Mouse (Mus musculus) Patski (cell line): Measurements from ENCODE around the gene Gm42421. TPM values are rescaled to one million over a fixed set of nuclear protein-coding genes. Genes with fewer than 3 reads are reported as not detected.

Experiments used
- ATAC-seq: fragments of 100-300 bp; one replicate; pipeline ENCODE4 v1.8.0; 2021
- CTCF ChIA-PET: fragments of 350-600 bp; sonication (Branson Sonifier 250); formaldehyde crosslinking; loops from one replicate; lab custom pipeline; 2022; ENCODE audit warnings: inconsistent platforms; lab: Charles Lee
- POLR2A ChIA-PET: fragments of 350-600 bp; sonication (Branson Sonifier 250); formaldehyde crosslinking; loops from one replicate; lab custom pipeline; 2022; ENCODE audit warnings: antibody characterized with exemption, inconsistent platforms; lab: Charles Lee
- DNase-seq: peaks from one replicate; pipeline ENCODE4 v3.0.0-alpha.2; 2011; ENCODE audit warnings: low read depth, low spot score
- H3K27me3 ChIP-seq: fragments of 371-371 bp; one replicate; pipeline ENCODE4 v1.5.1; 2021
- CTCF ChIP-seq: fragments of 100-300 bp; IDR thresholded peaks from one replicate; pipeline ENCODE4 v1.5.1; 2021
- in situ Hi-C: fragments of 300-500 bp; cut with MboI; formaldehyde crosslinking; loops from 3 replicates; pipeline ENCODE4 v1.11.1; 2018; ENCODE audit warnings: low pct_unique_long_range_greater_than_20kb, mixed read lengths
- polyA plus RNA-seq: library from polyadenylated mRNA; unstranded; gene quantifications from one replicate; pipeline ENCODE4 v1.2.3, GENCODE M21; 2021

Gene Gm42421
- polyA plus RNA-seq, 1 experiment from 2014 or later = 0.47 TPM

- peak; percentile 95 for DNase-seq
- H3K27me3 ChIP-seq = no peaks in the 10 kb centered on the region
- no peak for TF ChIP-seq CTCF
- POLR2A ChIA-PET = interaction anchor here (0.6 to 1.5 kb wide), 4 partner anchors 10 to 365 kb away, joined by 3 to 6 read pairs (median 3); partner anchors contain the start of gene Usp42
- ATAC-seq = peak; percentile 96
- in situ Hi-C loops = no loop called here
- CTCF ChIA-PET = interaction anchor here (0.6 to 1.7 kb wide), 2 partner anchors 9 to 19 kb away, joined by 3 to 5 read pairs; no protein-coding TSS in a partner anchor
Observed at GRCm38 (mm10) chr5:143909417-143910400, 18.3 kb upstream of the Gm42421 start, which contains the start of the genes Aimp2 and Pms2. Gene Aimp2, minus strand, starts transcription at chr5:143909847. Gene Pms2, plus strand, starts transcription at chr5:143909964.

- H3K27me3 ChIP-seq = no peaks in the 10 kb centered on the region
- no peak for DNase-seq
- ATAC-seq = no peak
- ChIA-PET CTCF (interaction anchor here (1.0 to 1.6 kb wide), 4 partner anchors 8 to 184 kb away, joined by 3 to 6 read pairs (median 4); partner anchors contain the start of gene Usp42), POLR2A (no interaction called here)
- TF ChIP-seq CTCF = no peak
- in situ Hi-C loops = no loop called here
Observed at GRCm38 (mm10) chr5:143916221-143916620, 11.8 kb upstream of the Gm42421 start.

GRCm38 (mm10) chr5:143917418-143917817 lies 10.6 kb upstream of the Gm42421 start:
- no peak for TF ChIP-seq CTCF
- ATAC-seq (no peak), DNase-seq (peak; percentile 19)
- ChIA-PET CTCF (interaction anchor here (0.7 to 1.6 kb wide), 5 partner anchors 8 to 185 kb away, joined by 3 to 6 read pairs (median 3); partner anchors contain the start of genes Rsph10b and Usp42), POLR2A (no interaction called here)
- in situ Hi-C loops = no loop called here
- H3K27me3 ChIP-seq = no peaks in the 10 kb centered on the region

- ATAC-seq (no peak), DNase-seq (no peak)
- in situ Hi-C loops = no loop called here
- POLR2A ChIA-PET = no interaction called here
- CTCF ChIA-PET = no interaction called here
- H3K27me3 ChIP-seq = no peaks in the 10 kb centered on the region
- TF ChIP-seq CTCF = no peak
Observed at GRCm38 (mm10) chr5:143918120-143918519, 9.9 kb upstream of the Gm42421 start.

- DNase-seq = no peak
- ATAC-seq = no peak
- TF ChIP-seq CTCF = no peak
- in situ Hi-C loops = no loop called here
- H3K27me3 ChIP-seq = no peaks in the 10 kb centered on the region
- ChIA-PET CTCF (interaction anchor here (1.0 kb wide), 1 partner anchor 8 kb away, joined by 4 read pairs; no protein-coding TSS in a partner anchor), POLR2A (no interaction called here)
Observed at GRCm38 (mm10) chr5:143924781-143925452, 3.1 kb upstream of the Gm42421 start.

- in situ Hi-C loops = no loop called here
- POLR2A ChIA-PET = no interaction called here
- CTCF ChIA-PET = interaction anchor here (1.0 kb wide), 1 partner anchor 19 kb away, joined by 3 read pairs; the partner anchor contains the start of genes Aimp2 and Pms2
- ATAC-seq (no peak), DNase-seq (no peak)
- TF ChIP-seq CTCF = no peak
- no peaks in the 10 kb centered on the region for H3K27me3 ChIP-seq
Observed at GRCm38 (mm10) chr5:143929291-143929690, 1.3 kb downstream of the Gm42421 start.

- CTCF ChIA-PET = interaction anchor here (1.4 kb wide), 1 partner anchor 18 kb away, joined by 4 read pairs; no protein-coding TSS in a partner anchor
- H3K27me3 ChIP-seq = no peaks in the 10 kb centered on the region
- ATAC-seq (no peak), DNase-seq (no peak)
- POLR2A ChIA-PET = no interaction called here
- in situ Hi-C loops = no loop called here
- TF ChIP-seq CTCF = no peak
Observed at GRCm38 (mm10) chr5:143930656-143931055, 2.7 kb downstream of the Gm42421 start.

- ChIA-PET CTCF (interaction anchor here (1.5 kb wide), 1 partner anchor 43 kb away, joined by 3 read pairs; no protein-coding TSS in a partner anchor), POLR2A (no interaction called here)
- DNase-seq (no peak), ATAC-seq (no peak)
- in situ Hi-C loops = no loop called here
- TF ChIP-seq CTCF = no peak
- no peaks in the 10 kb centered on the region for H3K27me3 ChIP-seq
Observed at GRCm38 (mm10) chr5:143931863-143932580, 4.0 kb downstream of the Gm42421 start.

GRCm38 (mm10) chr5:143932831-143933230 lies 4.9 kb downstream of the Gm42421 start, which contains the start of gene Rsph10b:
Gene Rsph10b, plus strand, starts transcription at chr5:143933035.
- DNase-seq = no peak
- no peaks in the 10 kb centered on the region for H3K27me3 ChIP-seq
- in situ Hi-C loops = no loop called here
- POLR2A ChIA-PET = no interaction called here
- CTCF ChIA-PET = interaction anchor here (1.5 kb wide), 3 partner anchors 15 to 43 kb away, joined by 3 read pairs; no protein-coding TSS in a partner anchor
- ATAC-seq = no peak
- TF ChIP-seq CTCF = no peak
